In genomic region chr12:113163561-113164006, GRCm38 (mm10) we compare ENCODE assay signal across 8 mouse cellular contexts. TPM values are rescaled to one million over a fixed set of nuclear protein-coding genes. Genes with fewer than 3 reads are reported as not detected.
DNase-seq lines count a peak whose midpoint lies in the region; ATAC-seq lines count a peak whose summit lies in the region.

No protein-coding gene starts in this region.

- peaks cover 5% of the 10 kb centered on the region; the same call in 1 of the 2 replicates for H3K36me3 ChIP-seq in intestine, embryonic 15.5 days

- H3K4me2 ChIP-seq in intestine, embryonic 15.5 days (replicated peaks): no peak overlapping the region

- DNase-seq in frontal cortex, postnatal 10 days (ENCODE audit: low spot score in 2 of 2): peak; percentile 49 to 67
- no peak for DNase-seq in frontal cortex, postnatal 25 days (ENCODE audit: low spot score in 2 of 2)
- DNase-seq in testis, postnatal 10 days (ENCODE audit: low spot score): peak; percentile 44
- no peak for DNase-seq in testis, postnatal 14 days (ENCODE audit: low spot score)
- peak; percentile 58 for DNase-seq in telencephalon, adult 2 months (ENCODE audit: low read depth, low spot score)
- DNase-seq in gastrocnemius, postnatal 4 days (ENCODE audit: low spot score in 2 of 2): no peak
- no peak for DNase-seq in adrenal gland, postnatal 14 days

- no peaks in the 10 kb centered on the region for H3K4me1 ChIP-seq in intestine, embryonic 15.5 days (replicated peaks)

- H3K27ac ChIP-seq in intestine, embryonic 15.5 days: 0 out of 2 replicates have a peak overlapping the region, but pooled peaks have one; percentile 17

- peak; percentile 32; the same call in 1 of the 2 replicates for ATAC-seq in intestine, embryonic 15.5 days

- no peak overlapping the region for H3K4me3 ChIP-seq in intestine, embryonic 15.5 days (replicated peaks)

- no peaks in the 10 kb centered on the region for H3K9me3 ChIP-seq in intestine, embryonic 15.5 days

- H3K27me3 ChIP-seq in intestine, embryonic 15.5 days (replicated peaks): no peaks in the 10 kb centered on the region

- no peak overlapping the region for H3K9ac ChIP-seq in intestine, embryonic 15.5 days

- 87% methylated on average over 11 of the region's 11 CpGs for WGBS in intestine, embryonic 15.5 days

RNA-seq across cellular contexts. Expression of gene Tedc1, which starts 7.4 kb away (rescaled TPM):
- 25.3 and 25.5 TPM in 2 replicates for polyA plus RNA-seq in intestine, embryonic 15.5 days (2015; fragmentation: Nextera tagmentation; extraction: Ambion mirVana)
- 1 to 10 TPM; 6.4 TPM for total RNA-seq in gastrocnemius, postnatal 4 days (2021)
- 3.1 and 3.7 TPM in 2 replicates for total RNA-seq in adrenal gland, postnatal 14 days (2021)

RNA-seq across cellular contexts. Expression of gene Crip1, which starts 17.5 kb away (rescaled TPM):
- 426 and 430 TPM in 2 replicates for polyA plus RNA-seq in intestine, embryonic 15.5 days (2015; fragmentation: Nextera tagmentation; extraction: Ambion mirVana)
- total RNA-seq in gastrocnemius, postnatal 4 days (2021): 100 to 1,000 TPM; 331 to 336 TPM
- 79.4 and 132 TPM in 2 replicates for total RNA-seq in adrenal gland, postnatal 14 days (2021)

RNA-seq across cellular contexts. Expression of gene Tmem121, which starts 22.1 kb away (rescaled TPM):
- 6.7 and 7.5 TPM in 2 replicates for polyA plus RNA-seq in intestine, embryonic 15.5 days (2015; fragmentation: Nextera tagmentation; extraction: Ambion mirVana)
- 1 to 10 TPM; 2.5 to 3.4 TPM for total RNA-seq in gastrocnemius, postnatal 4 days (2021)
- total RNA-seq in adrenal gland, postnatal 14 days (2021): 3.4 and 4.7 TPM in 2 replicates

RNA-seq across cellular contexts. Expression of gene Crip2, which starts 23.5 kb away (rescaled TPM):
- polyA plus RNA-seq in intestine, embryonic 15.5 days (2015; fragmentation: Nextera tagmentation; extraction: Ambion mirVana): 122 and 130 TPM in 2 replicates
- total RNA-seq in gastrocnemius, postnatal 4 days (2021): 100 to 1,000 TPM; 141 to 153 TPM
- 152 and 174 TPM in 2 replicates for total RNA-seq in adrenal gland, postnatal 14 days (2021)

Comparison
In these comparisons a context has a peak if more than half of its experiments do, and no peak if none do; other contexts are left out.
1. DNase-seq: peak in frontal cortex, postnatal 10 days (2 of 2), testis, postnatal 10 days (single experiment) and telencephalon, adult 2 months (single experiment); none in frontal cortex, postnatal 25 days (0 of 2), testis, postnatal 14 days (single experiment), gastrocnemius, postnatal 4 days (0 of 2) and adrenal gland, postnatal 14 days (single experiment).